Mouse (Mus musculus) ES-E14 (cell line): ENCODE results near the gene Dkk2. TPM values are rescaled to one million over a fixed set of nuclear protein-coding genes. Genes with fewer than 3 reads are reported as not detected.

Experiments
- DNase-seq: peaks from one replicate; pipeline ENCODE4 v3.0.0-alpha.2; 2013; ENCODE audit warnings: low read depth, low spot score
- H3K27ac ChIP-seq: 2 replicates; pipeline ENCODE4 v1.5.1; 2012; ENCODE audit warnings: low read depth, mild to moderate bottlenecking, low read length, moderate library complexity, mixed read lengths; ENCODE audit not compliant: poor library complexity, insufficient read depth, severe bottlenecking
- H3K36me3 ChIP-seq: 2 replicates; pipeline ENCODE4 v1.6.1; 2012; ENCODE audit warnings: mild to moderate bottlenecking, low read length, moderate library complexity, mixed read lengths; ENCODE audit not compliant: control insufficient read depth, poor library complexity, insufficient read depth, severe bottlenecking
- H3K4me1 ChIP-seq, 2 experiments: fragments of 150-350 bp in 1 of 2; sonication (generic) in 1 of 2; 2 replicates each; pipeline ENCODE4 v1.6.1; 2012; ENCODE audit warnings: low read length in 2 of 2, mild to moderate bottlenecking in 1 of 2, mixed read lengths in 1 of 2; ENCODE audit not compliant: control insufficient read depth in 2 of 2, insufficient read depth in 2 of 2, poor library complexity in 1 of 2
- H3K4me3 ChIP-seq, 2 experiments: fragments of 150-350 bp in 1 of 2; sonication (generic) in 1 of 2; 2 replicates each; pipeline ENCODE4 v1.5.1; 2012; ENCODE audit warnings: low read length in 2 of 2, low read depth in 1 of 2, mild to moderate bottlenecking in 1 of 2, mixed read lengths in 1 of 2; ENCODE audit not compliant: insufficient read depth in 1 of 2, poor library complexity in 1 of 2, severe bottlenecking in 1 of 2
- H3K9ac ChIP-seq: 2 replicates; pipeline ENCODE4 v1.6.1; 2012; ENCODE audit warnings: low read depth, mild to moderate bottlenecking, low read length, mixed read lengths; ENCODE audit not compliant: poor library complexity, insufficient read depth, severe bottlenecking
- H3K9me3 ChIP-seq: fragments of 150-350 bp; sonication (generic); 2 replicates; pipeline ENCODE4 v1.6.1; 2012; ENCODE audit warnings: low read depth, mild to moderate bottlenecking, low read length; ENCODE audit not compliant: control insufficient read depth, insufficient read depth
- CHD2 ChIP-seq: IDR thresholded peaks from 2 replicates; pipeline ENCODE4 v1.6.1; 2014; ENCODE audit warnings: mild to moderate bottlenecking, low read depth, low read length, inconsistent platforms
- HCFC1 ChIP-seq: IDR thresholded peaks from 2 replicates; pipeline ENCODE4 v1.6.1; 2012; ENCODE audit warnings: low read length, inconsistent platforms, borderline replicate concordance; ENCODE audit not compliant: insufficient read depth
- MAFK ChIP-seq: IDR thresholded peaks from 2 replicates; pipeline ENCODE4 v1.6.1; 2014; ENCODE audit warnings: mild to moderate bottlenecking, low read depth, low read length, inconsistent platforms; ENCODE audit not compliant: insufficient read depth
- ZC3H11A ChIP-seq: IDR thresholded peaks from 2 replicates; pipeline ENCODE4 v1.6.1; 2012; ENCODE audit warnings: low read depth, mild to moderate bottlenecking, inconsistent platforms, low read length, borderline replicate concordance
- ZNF384 ChIP-seq: IDR thresholded peaks from 2 replicates; pipeline ENCODE4 v1.6.1; 2012; ENCODE audit warnings: low read depth, low read length, inconsistent platforms
- in situ Hi-C, 2 experiments: fragments of 600-800 bp; cut with MboI; formaldehyde crosslinking; loops; one replicate each; pipeline ENCODE4 v1.15.1; 2025; ENCODE audit warnings: low sequenced_read_pairs in 2 of 2, inconsistent platforms in 1 of 2; ENCODE audit not compliant: unreplicated experiment in 2 of 2
- total RNA-seq: library from RNA; depleted of rRNA; stranded (reverse); fragments of 300-350 nt; gene quantifications from 2 replicates; pipeline ENCODE4 v1.2.3, GENCODE M21; 2012

Gene Dkk2
- total RNA-seq, 1 experiment, result 1.1 TPM

GRCm38 (mm10) chr3:132158817-132159216 lies 73.7 kb downstream of the Dkk2 start:
- no peaks in the 10 kb centered on the region for H3K9me3 ChIP-seq
- no peak for DNase-seq
- in situ Hi-C loops, result no loop called here
- no peak overlapping the region for H3K9ac ChIP-seq
- H3K36me3 ChIP-seq, result no peaks in the 10 kb centered on the region
- H3K4me3 ChIP-seq, result no peak overlapping the region
- no peaks in the 10 kb centered on the region for H3K4me1 ChIP-seq
- TF ChIP-seq ZC3H11A, result no peak
- TF ChIP-seq MAFK, result no peak
- no peak for TF ChIP-seq HCFC1
- TF ChIP-seq CHD2, result no peak
- no peak for TF ChIP-seq ZNF384
- no peak overlapping the region for H3K27ac ChIP-seq

- TF ChIP-seq MAFK (no peak), HCFC1 (no peak), ZC3H11A (no peak), ZNF384 (no peak), CHD2 (no peak)
- no peak overlapping the region for H3K27ac ChIP-seq
- H3K4me3 ChIP-seq, result no peak overlapping the region
- DNase-seq, result no peak
- H3K9me3 ChIP-seq, result no peaks in the 10 kb centered on the region
- no peak overlapping the region for H3K9ac ChIP-seq
- no peaks in the 10 kb centered on the region for H3K4me1 ChIP-seq
- H3K36me3 ChIP-seq, result no peaks in the 10 kb centered on the region
- in situ Hi-C loops, result no loop called here
These were observed 83.8 kb downstream of the Dkk2 start for GRCm38 (mm10) chr3:132168911-132169310.

GRCm38 (mm10) chr3:132186888-132187552 lies 101.9 kb downstream of the Dkk2 start:
- H3K9ac ChIP-seq, result no peak overlapping the region
- DNase-seq, result no peak
- H3K27ac ChIP-seq, result no peak overlapping the region
- H3K36me3 ChIP-seq, result no peaks in the 10 kb centered on the region
- in situ Hi-C loops, result no loop called here
- H3K4me1 ChIP-seq, result no peaks in the 10 kb centered on the region
- H3K4me3 ChIP-seq, result no peak overlapping the region
- no peaks in the 10 kb centered on the region for H3K9me3 ChIP-seq
- TF ChIP-seq ZC3H11A (no peak), CHD2 (no peak), ZNF384 (no peak), HCFC1 (no peak), MAFK (no peak)

GRCm38 (mm10) chr3:132201950-132202349 lies 116.9 kb downstream of the Dkk2 start:
- no peaks in the 10 kb centered on the region for H3K36me3 ChIP-seq
- H3K9ac ChIP-seq, result no peak overlapping the region
- DNase-seq, result no peak
- no peak overlapping the region for H3K4me3 ChIP-seq
- no peaks in the 10 kb centered on the region for H3K4me1 ChIP-seq
- in situ Hi-C loops, result no loop called here
- no peaks in the 10 kb centered on the region for H3K9me3 ChIP-seq
- no peak overlapping the region for H3K27ac ChIP-seq
- TF ChIP-seq HCFC1, result no peak
- TF ChIP-seq ZNF384, result no peak
- TF ChIP-seq ZC3H11A, result no peak
- TF ChIP-seq MAFK, result no peak
- no peak for TF ChIP-seq CHD2

- Histone ChIP-seq H3K4me3 (no peak overlapping the region), H3K9me3 (no peaks in the 10 kb centered on the region), H3K9ac (no peak overlapping the region), H3K36me3 (no peaks in the 10 kb centered on the region), H3K4me1 (no peaks in the 10 kb centered on the region), H3K27ac (no peak overlapping the region)
- TF ChIP-seq MAFK, result no peak
- TF ChIP-seq ZC3H11A, result no peak
- TF ChIP-seq HCFC1, result no peak
- no peak for TF ChIP-seq CHD2
- TF ChIP-seq ZNF384, result no peak
- in situ Hi-C loops, result no loop called here
- no peak for DNase-seq
These were observed 117.6 kb downstream of the Dkk2 start for GRCm38 (mm10) chr3:132202665-132203064.
